Mouse (Mus musculus) forebrain, postnatal 0 days (tissue): ENCODE measurements around the gene Eps15. TPM values are rescaled to one million over a fixed set of nuclear protein-coding genes. Genes with fewer than 3 reads are reported as not detected.
A peak's percentile ranks its signal among the peaks of the same experiment; 100 is the strongest.

ENCODE experiments used
- ATAC-seq: fragments of 200-750 bp; cut with Nextera tagmentation; 2 replicates; pipeline ENCODE4 v1.8.0; 2017; ENCODE audit warnings: mild to moderate bottlenecking, moderate library complexity
- DNase-seq: peaks from one replicate; pipeline ENCODE4 v3.0.0-alpha.2; 2015
- H3K27ac ChIP-seq: fragments of 300-500 bp; sonication (generic); 2 replicates; pipeline ENCODE4 v1.5.1; 2014; ENCODE audit warnings: low read depth, mild to moderate bottlenecking, antibody characterized with exemption, low read length, moderate library complexity, mixed read lengths
- H3K27me3 ChIP-seq: fragments of 300-500 bp; sonication (generic); 2 replicates; pipeline ENCODE4 v1.6.1; 2014; ENCODE audit warnings: mild to moderate bottlenecking, low read length, mixed read lengths; ENCODE audit not compliant: insufficient read depth
- H3K36me3 ChIP-seq: fragments of 300-500 bp; sonication (generic); 2 replicates; pipeline ENCODE4 v1.6.1; 2014; ENCODE audit warnings: mild to moderate bottlenecking, moderate library complexity; ENCODE audit not compliant: insufficient read depth
- H3K4me1 ChIP-seq: fragments of 300-500 bp; sonication (generic); 2 replicates; pipeline ENCODE4 v1.6.1; 2014; ENCODE audit warnings: antibody characterized with exemption; ENCODE audit not compliant: insufficient read depth
- H3K4me2 ChIP-seq: fragments of 300-500 bp; sonication (generic); 2 replicates; pipeline ENCODE4 v1.6.1; 2014; ENCODE audit warnings: low read depth, mild to moderate bottlenecking, moderate library complexity
- H3K4me3 ChIP-seq: fragments of 300-500 bp; sonication (generic); 2 replicates; pipeline ENCODE4 v1.5.1; 2014; ENCODE audit warnings: low read depth, low read length, mixed read lengths
- H3K9ac ChIP-seq: fragments of 300-500 bp; sonication (generic); 2 replicates; pipeline ENCODE4 v1.6.1; 2014; ENCODE audit warnings: mild to moderate bottlenecking
- H3K9me3 ChIP-seq: fragments of 300-500 bp; sonication (generic); 2 replicates; pipeline ENCODE4 v1.6.1; 2016; ENCODE audit warnings: low read length
- CTCF ChIP-seq: sonication (generic); IDR thresholded peaks from 2 replicates; pipeline ENCODE4 v1.5.1; 2016; ENCODE audit warnings: antibody characterized with exemption, control low read depth, low read depth
- WGBS: fragments of 180-500 bp; shearing (Covaris S2); extraction: QIAGEN DNeasy Blood & Tissue Kit; methylation state at CpG from one replicate; pipeline ENCODE4 v1.1.7; 2014; 5-methylcytosine and 5-hydroxymethylcytosine counted together
- polyA plus RNA-seq: library from polyadenylated mRNA; unstranded; fragments of >200 nt; fragmentation: Nextera tagmentation; extraction: Ambion mirVana; gene quantifications from 2 replicates; pipeline ENCODE4 v1.2.1, GENCODE M21; 2015
- total RNA-seq: library from RNA; depleted of rRNA; stranded (reverse); fragments of >200 nt; gene quantifications from 2 replicates; pipeline ENCODE4 v1.2.3, GENCODE M21; 2014

Eps15 gene
- total and polyA plus RNA-seq, 2 experiments from 2014 or later = 42.6 to 108 TPM

- no peak for DNase-seq
- H3K4me2 ChIP-seq = no peak overlapping the region
These were observed 24.7 kb upstream of the Eps15 start for GRCm38 (mm10) chr4:109255321-109255720.

GRCm38 (mm10) chr4:109255727-109256417, 24.2 kb upstream of the Eps15 start:
- ATAC-seq = no peak
- no peaks in the 10 kb centered on the region for H3K27me3 ChIP-seq
- no peak for DNase-seq
- no peaks in the 10 kb centered on the region for H3K9me3 ChIP-seq
- 86% methylated on average over 11 of the region's 11 CpGs for WGBS
- no peak overlapping the region for H3K4me2 ChIP-seq
- H3K9ac ChIP-seq = no peak overlapping the region
- no peaks in the 10 kb centered on the region for H3K36me3 ChIP-seq
- TF ChIP-seq CTCF = no peak
- no peak overlapping the region for H3K4me3 ChIP-seq
- no peaks in the 10 kb centered on the region for H3K4me1 ChIP-seq
- H3K27ac ChIP-seq = no peak overlapping the region

More at GRCm38 (mm10) chr4:109255321-109255720, 24.7 kb upstream of the Eps15 start:
- 86% methylated on average over 2 of the region's 2 CpGs for WGBS
- Histone ChIP-seq H3K4me3 (no peak overlapping the region), H3K27ac (no peak overlapping the region), H3K27me3 (no peaks in the 10 kb centered on the region), H3K36me3 (no peaks in the 10 kb centered on the region), H3K4me1 (no peaks in the 10 kb centered on the region), H3K9ac (no peak overlapping the region), H3K9me3 (no peaks in the 10 kb centered on the region)
- no peak for ATAC-seq
- peak; percentile 12; the same call in 1 of the 2 replicates for TF ChIP-seq CTCF

GRCm38 (mm10) chr4:109256791-109257190, 23.3 kb upstream of the Eps15 start:
- H3K4me1 ChIP-seq = no peaks in the 10 kb centered on the region
- TF ChIP-seq CTCF = no peak
- no peaks in the 10 kb centered on the region for H3K9me3 ChIP-seq
- DNase-seq (no peak), ATAC-seq (no peak)
- H3K4me3 ChIP-seq = no peak overlapping the region
- H3K36me3 ChIP-seq = no peaks in the 10 kb centered on the region
- WGBS = 80% methylated on average over 6 of the region's 6 CpGs
- H3K27me3 ChIP-seq = no peaks in the 10 kb centered on the region
- no peak overlapping the region for H3K9ac ChIP-seq
- H3K4me2 ChIP-seq = no peak overlapping the region
- H3K27ac ChIP-seq = no peak overlapping the region

- Histone ChIP-seq H3K27me3 (no peaks in the 10 kb centered on the region), H3K36me3 (no peaks in the 10 kb centered on the region), H3K27ac (no peak overlapping the region), H3K4me1 (no peaks in the 10 kb centered on the region), H3K4me3 (no peak overlapping the region), H3K9ac (no peak overlapping the region), H3K4me2 (no peak overlapping the region), H3K9me3 (no peaks in the 10 kb centered on the region)
- ATAC-seq (no peak), DNase-seq (no peak)
- TF ChIP-seq CTCF = no peak
These were observed 22.4 kb upstream of the Eps15 start for GRCm38 (mm10) chr4:109257639-109258038.

- H3K36me3 ChIP-seq = no peaks in the 10 kb centered on the region
- H3K4me1 ChIP-seq = no peaks in the 10 kb centered on the region
- no peak for TF ChIP-seq CTCF
- no peak for ATAC-seq
- H3K27me3 ChIP-seq = no peaks in the 10 kb centered on the region
- H3K9ac ChIP-seq = no peak overlapping the region
- H3K9me3 ChIP-seq = no peaks in the 10 kb centered on the region
- no peak overlapping the region for H3K4me3 ChIP-seq
- WGBS = 84% methylated on average over 6 of the region's 6 CpGs
- no peak overlapping the region for H3K4me2 ChIP-seq
- no peak overlapping the region for H3K27ac ChIP-seq
- no peak for DNase-seq
These were observed 18.0 kb upstream of the Eps15 start for GRCm38 (mm10) chr4:109262068-109262467.

- ATAC-seq (no peak), DNase-seq (no peak)
- Histone ChIP-seq H3K27me3 (no peaks in the 10 kb centered on the region), H3K36me3 (no peaks in the 10 kb centered on the region), H3K4me1 (no peaks in the 10 kb centered on the region), H3K4me3 (no peak overlapping the region), H3K9ac (no peak overlapping the region), H3K4me2 (no peak overlapping the region), H3K27ac (no peak overlapping the region), H3K9me3 (no peaks in the 10 kb centered on the region)
- WGBS = 89% methylated on average over 3 of the region's 3 CpGs
- no peak for TF ChIP-seq CTCF
These were observed 14.0 kb upstream of the Eps15 start for GRCm38 (mm10) chr4:109266056-109266455.

- 72% methylated on average over 2 of the region's 2 CpGs for WGBS
- no peaks in the 10 kb centered on the region for H3K27me3 ChIP-seq
- no peak overlapping the region for H3K4me3 ChIP-seq
- H3K27ac ChIP-seq = no peak overlapping the region
- no peak for TF ChIP-seq CTCF
- H3K36me3 ChIP-seq = no peaks in the 10 kb centered on the region
- ATAC-seq = no peak
- no peaks in the 10 kb centered on the region for H3K4me1 ChIP-seq
- no peak overlapping the region for H3K4me2 ChIP-seq
- no peak overlapping the region for H3K9ac ChIP-seq
- H3K9me3 ChIP-seq = no peaks in the 10 kb centered on the region
- no peak for DNase-seq
These were observed 13.3 kb upstream of the Eps15 start for GRCm38 (mm10) chr4:109266744-109267143.
